Mouse (Mus musculus): ENCODE results near the gene Slc39a2.
"Not testable (repeated sequence)": the region's sequence is repeated elsewhere in the genome, so short reads cannot be mapped to it uniquely, and the experiment has no call there.

Slc39a2 gene

DNA sequence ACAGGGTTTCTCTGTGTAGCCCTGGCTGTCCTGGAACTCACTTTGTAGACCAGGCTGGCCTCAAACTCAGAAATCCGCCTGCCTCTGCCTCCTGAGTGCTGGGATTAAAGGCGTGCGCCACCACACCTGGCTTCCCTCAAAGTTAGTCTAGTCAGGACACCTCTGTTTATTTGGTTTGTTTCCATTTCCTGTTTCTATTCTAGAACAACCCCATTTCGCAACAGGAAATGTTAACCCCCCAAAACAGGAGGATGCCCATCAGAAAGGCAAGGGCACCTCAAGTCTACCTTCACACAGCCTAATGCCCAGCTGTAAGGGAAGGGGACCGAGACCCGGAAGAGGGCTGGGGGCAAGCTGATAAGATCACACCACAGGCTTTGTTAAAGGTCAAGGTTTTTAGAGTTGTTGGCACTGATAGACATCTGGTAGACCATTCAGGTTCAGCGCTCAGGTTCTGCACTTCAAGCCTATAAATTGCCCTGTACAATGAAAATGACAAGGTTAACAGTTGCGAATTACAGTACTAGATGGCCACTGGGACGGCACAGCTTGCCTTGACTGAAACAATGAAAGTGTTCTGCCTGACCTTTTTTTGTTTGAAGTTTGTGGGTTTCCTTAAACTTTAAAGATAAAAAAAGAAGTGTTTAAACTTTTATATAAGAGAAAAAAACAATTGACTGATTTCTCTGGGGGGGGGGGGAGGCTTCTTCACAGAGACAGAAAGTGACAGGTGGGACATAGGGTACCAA lies at the start of gene Slc39a2:
Gene Slc39a2, plus strand, starts transcription at position 699 of the 749 bp plus-strand sequence.
- no peak for DNase-seq (ENCODE audit: low spot score)

DNA sequence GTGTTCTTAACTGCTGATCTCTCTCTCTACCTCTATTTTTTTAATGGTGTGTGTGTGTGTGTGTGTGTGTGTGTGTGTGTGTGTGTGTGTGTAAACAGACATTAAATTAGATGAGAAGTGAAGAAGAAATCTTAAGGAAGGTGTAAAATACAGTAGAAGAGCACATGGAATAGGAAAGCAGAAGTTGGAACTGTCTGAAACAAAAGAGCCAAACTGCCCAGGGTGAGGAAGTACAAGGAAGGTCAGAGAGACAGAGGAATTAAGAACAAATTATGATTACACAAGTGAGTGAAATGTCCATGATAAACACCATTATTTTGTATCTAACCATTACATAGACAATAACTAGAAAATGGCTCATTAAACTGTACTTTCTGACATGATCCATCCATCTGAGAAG lies 48.8 kb upstream of the Slc39a2 start:
- DNase-seq (ENCODE audit: low spot score) = no peak

DNA sequence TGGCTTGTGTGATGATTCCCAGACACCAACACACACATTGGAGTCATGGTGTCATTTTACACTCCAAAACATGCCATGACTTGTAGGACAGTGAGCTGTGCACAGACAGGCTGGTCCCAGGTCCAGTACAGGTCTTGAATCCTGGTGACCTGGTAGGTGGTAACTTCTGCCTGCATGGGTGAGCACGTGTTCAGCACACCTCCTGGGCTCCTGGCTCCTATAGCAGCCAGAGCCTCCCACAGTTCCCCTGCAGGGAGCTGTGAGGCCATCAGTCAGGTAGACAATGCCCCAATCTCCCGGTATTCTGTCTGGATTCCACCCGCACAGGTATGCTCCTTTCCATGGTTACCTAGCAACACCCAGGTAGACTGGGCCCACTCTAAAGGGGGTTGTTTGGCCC lies 46.1 kb upstream of the Slc39a2 start:
- no peak for DNase-seq (ENCODE audit: low spot score)

DNA sequence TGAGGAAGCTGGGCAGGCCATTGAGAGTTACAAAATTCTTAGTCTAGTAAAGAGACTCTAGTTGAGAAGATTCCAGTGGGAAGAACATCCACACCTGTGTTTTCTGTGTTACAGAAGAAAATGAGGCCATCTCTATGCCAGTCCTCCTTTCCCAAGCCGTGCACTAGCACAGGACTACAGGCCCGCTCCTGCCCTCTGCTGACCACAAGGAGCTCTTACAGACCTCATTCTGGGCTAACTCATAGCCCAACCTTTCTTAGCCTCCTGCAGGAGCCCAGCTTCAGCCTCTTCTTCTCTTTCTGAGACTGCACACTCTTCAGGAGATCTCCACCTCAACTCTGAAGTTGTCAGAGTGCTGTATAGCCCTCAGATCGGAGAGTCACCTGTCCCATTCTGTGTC lies 41.7 kb upstream of the Slc39a2 start:
- not testable (repeated sequence) for DNase-seq (ENCODE audit: low spot score)

DNA sequence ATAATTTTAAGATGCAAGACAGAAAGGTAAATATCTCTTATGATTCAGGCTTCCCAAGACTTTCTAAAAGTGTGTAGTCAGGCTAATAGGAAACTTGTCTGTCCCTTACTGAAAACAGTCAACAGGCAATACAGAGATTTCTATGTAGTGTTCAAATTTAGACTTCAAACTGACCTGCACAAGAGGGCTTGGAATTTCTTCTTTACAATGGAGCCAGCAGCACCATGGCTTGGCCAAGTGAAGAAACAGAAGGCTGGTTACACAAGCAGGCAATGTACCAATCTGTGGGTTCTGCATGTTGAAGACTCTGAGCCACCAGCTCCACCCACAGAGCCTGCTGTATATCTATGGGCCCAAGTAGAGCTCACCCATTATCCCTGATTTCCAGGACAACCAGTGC lies 39.3 kb upstream of the Slc39a2 start, which contains the start of gene Ear6:
Gene Ear6, plus strand, starts transcription at position 301 of the 400 bp plus-strand sequence.
- DNase-seq (ENCODE audit: low spot score) = no peak

DNA sequence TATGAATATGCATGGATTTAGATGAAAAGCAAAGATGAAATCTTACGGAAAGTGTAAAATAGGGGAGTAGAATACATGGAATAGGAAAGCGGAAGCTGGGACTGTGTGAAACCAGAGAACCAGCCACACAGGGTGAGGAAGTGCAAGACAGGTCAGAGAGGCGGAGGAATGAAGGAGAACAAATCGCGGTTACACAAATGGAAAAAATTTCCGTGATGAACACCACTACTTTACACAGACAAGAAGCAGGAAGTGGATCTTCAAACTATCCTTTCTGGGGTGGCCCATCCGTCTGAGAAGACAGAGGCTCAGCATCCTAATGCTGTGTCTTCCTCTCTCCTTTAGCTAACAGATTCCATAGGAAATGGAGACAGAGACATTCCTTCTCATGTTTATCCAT lies 37.4 kb upstream of the Slc39a2 start:
- DNase-seq (ENCODE audit: low spot score) = not testable (repeated sequence)

DNA sequence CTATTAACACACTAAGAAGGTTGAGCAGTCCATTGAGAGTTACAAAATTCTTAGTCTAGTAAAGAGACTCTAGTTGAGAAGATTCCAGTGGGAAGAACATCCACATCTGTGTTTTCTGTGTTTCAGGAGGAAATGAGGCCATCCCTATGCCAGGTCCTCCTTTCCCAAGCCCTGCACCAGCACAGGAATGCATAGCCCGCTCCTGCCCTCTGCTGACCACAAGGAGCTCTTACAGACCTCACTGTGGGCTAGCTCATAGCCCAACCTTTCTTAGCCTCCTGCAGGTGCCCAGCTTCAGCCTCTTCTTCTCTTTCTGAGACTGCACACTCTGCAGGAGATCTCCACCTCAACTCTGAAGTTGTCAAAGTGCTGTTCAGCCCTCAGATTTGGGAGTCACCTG lies 29.1 kb upstream of the Slc39a2 start:
- DNase-seq (ENCODE audit: low spot score) = not testable (repeated sequence)

DNA sequence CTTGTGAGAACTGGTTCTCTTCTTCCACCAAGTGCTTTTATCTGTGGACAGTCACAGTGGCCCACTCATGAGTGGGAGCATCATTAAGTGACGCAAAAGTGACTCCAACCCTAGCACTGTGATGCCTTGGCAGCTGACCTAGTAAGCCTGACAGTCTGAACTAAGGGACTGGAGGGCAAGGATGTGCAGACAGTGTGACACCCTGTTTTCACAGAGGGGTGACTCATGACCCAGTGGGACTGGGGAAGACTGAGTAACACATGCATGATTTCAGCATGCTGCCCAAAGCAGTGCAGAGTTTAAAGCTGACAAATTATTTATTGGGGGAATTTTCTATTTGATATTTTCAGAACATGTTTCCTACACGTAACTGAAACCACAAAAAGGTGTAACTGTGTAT lies 21.9 kb upstream of the Slc39a2 start:
- no peak for DNase-seq (ENCODE audit: low spot score)

DNA sequence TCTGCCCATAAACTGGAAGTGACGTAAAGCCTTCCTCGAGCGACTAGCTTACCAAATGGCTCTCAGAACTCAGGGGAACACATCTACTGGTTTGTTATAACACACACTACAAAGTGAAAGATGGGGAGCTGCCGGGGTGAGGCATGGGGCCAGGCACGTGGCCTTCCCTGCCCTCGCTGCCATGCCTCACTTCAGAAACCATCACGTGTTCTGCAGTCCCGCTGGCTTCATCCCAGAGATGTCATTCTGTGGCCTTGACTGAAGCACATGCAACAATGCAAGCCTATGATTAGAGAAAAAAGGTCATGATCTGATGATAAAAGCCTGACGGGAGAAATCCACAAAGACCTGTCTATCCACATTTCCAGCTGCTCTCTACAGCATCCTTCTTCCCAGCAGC lies 20.9 kb upstream of the Slc39a2 start:
- no peak for DNase-seq (ENCODE audit: low spot score)

DNA sequence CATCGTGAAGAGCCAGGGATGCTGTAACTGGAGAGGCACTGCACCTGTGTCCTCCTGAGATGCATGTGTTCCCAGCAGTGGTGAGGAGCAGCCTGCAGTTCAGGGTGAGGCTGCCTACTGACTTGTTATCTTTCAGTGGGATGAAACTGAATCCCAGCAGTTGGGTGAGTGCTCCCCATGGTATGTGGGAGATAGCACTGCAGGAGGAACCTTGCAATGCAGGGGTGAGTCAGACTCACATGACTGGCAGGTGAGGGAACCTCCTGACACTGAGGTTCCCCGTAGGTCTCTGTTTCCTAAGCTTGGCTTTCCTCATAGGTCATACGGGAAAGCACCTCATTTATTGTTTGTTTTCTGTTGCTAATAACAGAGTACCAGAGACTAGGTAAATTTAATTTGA lies 15.2 kb upstream of the Slc39a2 start:
- no peak for DNase-seq (ENCODE audit: low spot score)

DNA sequence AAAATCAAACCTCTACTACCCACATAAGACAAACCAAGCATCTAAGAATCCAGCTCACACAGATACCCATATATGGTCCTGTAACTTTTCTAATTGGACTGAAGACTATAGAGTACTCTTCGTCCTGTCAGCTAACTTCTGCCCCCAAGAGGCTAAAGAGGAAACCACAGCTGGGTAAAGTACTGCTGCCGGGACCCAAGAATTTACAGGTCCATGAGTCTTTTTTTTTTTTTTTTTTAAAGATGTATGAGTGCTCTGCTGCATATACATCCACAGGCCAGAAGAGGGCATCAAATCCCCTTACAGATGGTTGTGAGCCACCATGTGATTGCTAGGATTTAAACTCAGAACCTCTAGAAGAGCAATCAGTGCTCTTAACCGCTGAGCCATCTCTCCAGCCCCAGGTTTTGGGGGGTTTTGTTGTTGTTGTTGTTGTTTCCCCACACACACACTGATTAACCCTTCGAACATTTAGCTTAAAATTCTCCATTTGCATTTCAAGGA lies 9.1 kb upstream of the Slc39a2 start:
- peak; percentile 62 for DNase-seq (ENCODE audit: low spot score)

DNA sequence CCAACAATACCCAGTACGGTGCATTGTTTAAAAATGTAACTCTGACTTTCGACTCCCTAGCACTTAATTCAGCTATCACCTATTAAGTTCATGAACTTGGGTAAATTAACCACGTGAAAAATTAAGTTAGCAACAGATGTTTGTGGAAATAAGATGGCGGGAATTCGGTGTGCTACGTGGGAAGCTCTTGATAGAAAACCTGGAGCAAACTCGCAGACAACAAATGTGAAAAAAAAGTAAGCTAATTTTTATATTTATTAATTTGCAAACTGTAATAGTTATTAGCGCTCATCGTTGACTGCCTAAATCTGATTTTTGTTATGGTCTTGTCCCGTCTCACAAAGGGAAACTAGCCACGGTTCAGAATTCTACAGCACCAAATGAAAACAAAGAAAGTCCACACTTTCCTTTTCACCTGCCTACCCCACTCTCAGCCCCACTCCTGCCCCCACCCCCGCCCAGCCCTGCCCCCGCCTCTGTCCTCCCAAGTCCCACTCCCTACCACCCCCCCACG lies 8.6 kb upstream of the Slc39a2 start:
- no peak for DNase-seq (ENCODE audit: low spot score)

DNA sequence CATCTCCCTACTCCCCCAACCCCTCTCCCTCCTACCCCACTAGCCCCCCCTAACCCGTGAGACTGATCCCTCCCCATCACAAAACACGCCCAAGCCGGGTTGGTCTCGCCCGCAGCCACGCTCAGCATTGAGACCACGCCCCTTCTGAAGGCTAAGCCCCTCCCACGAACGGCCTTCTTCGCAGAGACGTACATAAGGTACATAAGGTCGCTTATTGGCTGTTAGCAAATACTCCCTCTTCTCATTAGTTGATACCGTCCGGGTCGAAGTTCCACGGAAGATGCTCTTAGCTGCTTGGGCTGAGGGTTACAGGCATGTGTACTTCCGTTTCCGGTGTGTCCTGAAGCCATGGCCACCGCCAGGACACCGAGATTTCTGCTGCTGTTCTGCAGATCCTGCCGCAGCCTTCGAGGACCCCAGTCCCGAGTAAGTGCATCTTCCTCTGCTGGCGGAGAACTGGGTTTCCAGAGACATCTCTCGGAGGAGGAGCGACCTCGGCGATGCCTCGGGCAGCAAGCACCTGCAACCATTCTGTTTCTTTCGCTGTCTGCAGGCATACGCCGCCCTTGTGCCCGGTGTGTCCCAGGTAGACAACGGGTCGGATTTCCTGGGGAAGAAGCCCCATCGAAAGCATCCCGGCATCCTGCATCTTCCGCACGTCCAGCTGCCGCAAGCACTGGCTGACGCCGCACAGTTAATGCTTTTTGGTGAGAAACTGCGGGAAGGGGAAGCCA lies 7.9 kb upstream of the Slc39a2 start, which contains the start of gene Mettl17:
Gene Mettl17, plus strand, starts transcription at position 245 of the 734 bp plus-strand sequence.
- DNase-seq (ENCODE audit: low spot score) = peak; percentile 89

DNA sequence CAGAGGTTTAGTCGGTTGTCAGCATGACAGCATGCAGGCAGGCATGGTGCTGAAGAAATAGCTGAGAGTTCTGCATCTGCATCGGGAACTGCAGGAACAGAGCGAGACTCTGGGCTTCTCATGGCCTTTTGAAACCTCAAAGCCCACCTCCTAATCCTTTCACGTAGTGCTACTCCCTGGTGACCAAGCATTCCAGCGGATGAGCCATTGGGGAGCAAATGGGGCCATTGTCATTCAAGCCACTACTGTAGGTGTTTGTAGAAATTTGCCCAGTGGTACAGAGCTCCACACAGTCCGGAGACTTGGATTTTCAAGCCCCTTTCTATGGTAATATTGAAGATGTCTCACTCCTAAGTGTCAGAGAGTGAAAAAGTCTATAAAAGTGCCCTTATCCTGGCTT lies 6.6 kb upstream of the Slc39a2 start:
- no peak for DNase-seq (ENCODE audit: low spot score)

DNA sequence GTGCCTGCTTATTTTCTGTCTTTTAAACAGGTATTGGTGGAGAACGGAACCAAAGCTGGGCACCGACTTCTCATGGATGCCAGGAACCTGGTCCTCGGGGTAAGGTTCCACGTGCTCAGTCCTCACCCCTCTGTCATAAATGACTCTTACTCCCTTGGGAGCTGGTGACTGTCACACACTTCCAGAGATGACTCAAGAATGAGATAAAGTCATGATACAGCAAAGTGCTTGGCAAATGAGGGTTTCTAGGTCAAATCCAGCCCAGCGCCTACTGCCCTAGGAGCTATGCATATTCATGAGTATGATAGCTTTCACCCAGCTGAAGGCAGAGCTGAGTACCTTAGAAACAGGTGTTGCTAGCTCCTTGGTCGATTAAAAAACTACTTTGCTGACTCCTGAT lies 2.9 kb upstream of the Slc39a2 start:
- no peak for DNase-seq (ENCODE audit: low spot score)

DNA sequence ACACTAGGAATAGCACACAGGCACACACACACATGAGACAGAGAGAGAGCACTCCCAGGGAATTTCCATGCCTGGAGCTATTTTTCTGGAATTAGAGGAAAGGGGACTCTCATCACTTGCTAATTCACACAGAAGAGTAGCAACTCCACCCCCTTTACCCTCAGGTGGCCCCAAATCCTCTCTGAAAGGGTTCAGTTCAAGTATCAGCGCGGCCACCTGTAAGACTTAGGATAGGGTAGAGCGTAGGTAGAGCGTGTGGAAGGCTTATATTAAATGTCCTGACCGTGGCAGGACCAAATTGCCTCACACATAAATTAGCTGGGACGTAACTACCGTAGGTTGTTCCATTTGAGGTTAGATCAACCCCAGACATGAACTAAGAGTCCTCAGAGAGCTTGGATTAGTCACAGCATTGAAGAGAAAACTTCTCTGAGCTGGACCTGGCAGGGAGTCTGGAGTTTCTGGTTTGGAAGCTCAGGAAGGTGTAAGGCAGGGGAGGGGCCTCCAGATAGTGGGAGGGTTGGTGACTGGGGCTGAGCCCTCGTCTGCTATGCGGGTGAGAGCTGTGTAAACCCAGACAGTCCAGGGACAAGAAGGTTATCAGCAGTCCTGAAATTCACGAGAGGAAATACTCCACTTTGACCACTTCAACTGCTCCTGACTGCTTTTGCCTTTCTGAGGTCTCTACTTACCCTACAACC lies 555 bp downstream of the Slc39a2 start:
- no peak for DNase-seq (ENCODE audit: low spot score)

DNA sequence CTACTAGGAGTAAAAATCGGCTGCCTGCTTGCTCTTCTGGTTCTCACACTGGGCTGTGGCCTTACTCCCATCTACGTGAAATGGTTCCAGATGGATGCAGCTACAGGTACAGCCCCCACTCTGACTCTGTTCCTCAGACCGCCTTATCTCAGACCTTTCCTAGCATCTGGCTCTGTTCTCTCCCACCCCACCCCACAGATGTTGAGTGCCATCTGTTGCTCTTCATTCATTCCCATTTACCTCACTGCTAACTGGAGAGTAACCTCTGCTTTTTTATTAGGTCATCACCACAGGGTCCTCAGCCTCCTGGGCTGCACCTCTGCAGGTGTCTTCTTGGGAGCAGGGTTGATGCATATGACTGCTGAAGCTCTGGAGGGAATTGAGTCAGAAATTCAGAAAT lies 1.1 kb downstream of the Slc39a2 start:
- DNase-seq (ENCODE audit: low spot score) = no peak

DNA sequence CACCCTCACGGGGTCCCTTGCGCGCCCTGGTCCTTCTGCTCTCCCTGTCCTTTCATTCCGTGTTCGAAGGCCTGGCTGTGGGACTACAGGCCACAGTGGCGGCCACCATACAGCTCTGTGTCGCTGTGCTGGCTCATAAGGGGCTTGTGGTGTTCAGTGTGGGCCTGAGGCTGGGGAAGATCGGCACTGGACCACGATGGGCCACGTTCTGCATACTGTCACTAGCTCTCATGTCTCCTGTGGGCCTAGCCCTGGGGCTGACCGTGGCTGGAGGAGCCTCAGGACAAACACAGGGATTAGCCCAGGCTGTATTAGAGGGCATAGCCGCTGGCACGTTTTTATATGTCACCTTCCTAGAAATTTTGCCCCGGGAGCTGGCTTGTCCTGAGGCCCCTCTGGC lies 2.4 kb downstream of the Slc39a2 start:
- DNase-seq (ENCODE audit: low spot score) = no peak

DNA sequence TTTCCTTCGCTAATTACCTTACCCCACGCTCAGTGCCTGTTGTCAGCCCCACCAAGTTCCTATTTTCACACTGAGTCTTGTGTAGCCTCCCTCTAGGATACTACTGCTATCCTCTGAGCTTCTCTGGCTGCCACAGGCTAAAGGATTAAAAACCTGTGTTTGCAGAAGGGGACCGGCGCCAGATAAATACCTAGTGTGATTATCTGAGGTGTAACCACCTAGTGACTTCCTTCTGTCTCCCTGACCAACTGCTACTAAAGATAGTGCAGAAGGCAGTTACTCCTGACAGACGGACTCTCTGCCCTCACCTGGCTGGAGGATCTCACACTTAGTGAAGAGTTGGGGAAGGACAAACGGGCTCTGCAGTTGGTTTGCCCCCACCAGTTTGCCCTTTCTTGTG lies 3.3 kb downstream of the Slc39a2 start:
- no peak for DNase-seq (ENCODE audit: low spot score)

DNA sequence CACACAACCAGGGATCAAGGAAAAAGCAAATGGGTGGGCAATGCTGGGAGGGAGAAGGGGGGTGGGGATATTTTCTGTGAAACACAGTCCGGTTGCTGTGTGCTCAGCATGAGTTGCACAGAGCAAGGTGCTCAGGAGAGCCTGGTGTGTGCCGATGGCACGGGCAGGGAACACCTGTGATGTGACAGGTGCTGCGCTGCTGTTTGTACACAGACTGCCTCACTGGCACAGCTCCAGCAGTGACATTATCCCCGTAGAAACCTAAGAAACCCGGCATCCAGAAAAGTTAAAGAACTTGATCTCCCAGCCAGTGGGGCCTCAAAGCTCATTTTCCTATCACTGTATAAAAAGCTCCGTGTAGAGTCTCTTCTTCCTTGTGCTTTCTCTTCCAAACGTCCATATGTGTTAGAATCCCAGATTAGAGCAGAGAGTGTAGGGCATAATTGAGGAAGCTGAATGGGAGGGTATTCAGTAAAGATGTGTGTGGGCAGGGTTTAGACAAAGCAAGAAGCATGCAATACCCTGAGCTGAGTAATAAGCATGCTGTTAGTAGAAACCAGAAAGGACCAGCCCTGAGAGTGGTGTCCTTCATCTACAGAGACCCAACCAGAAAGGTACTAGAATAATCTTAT lies 4.0 kb downstream of the Slc39a2 start:
- DNase-seq (ENCODE audit: low spot score) = no peak

DNA sequence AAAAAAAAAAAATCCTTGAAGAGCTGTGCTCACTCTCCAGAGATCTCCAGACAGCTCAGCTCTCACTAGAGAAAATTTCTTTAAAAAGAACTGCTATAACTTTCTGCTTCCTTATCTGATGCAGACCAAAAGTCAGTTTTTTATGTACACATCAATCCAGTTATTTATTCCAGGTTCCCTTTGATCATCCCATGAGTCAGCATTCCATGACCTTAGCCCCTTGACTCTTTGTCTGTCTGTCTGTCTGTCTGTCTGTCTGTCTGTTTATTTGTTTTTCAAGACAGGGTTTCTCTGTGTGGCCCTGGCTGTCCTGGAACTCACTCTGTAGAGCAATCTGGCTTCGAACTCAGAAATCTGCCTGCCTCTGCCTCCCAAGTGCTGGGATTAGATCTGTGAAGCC lies 6.7 kb downstream of the Slc39a2 start:
- no peak for DNase-seq (ENCODE audit: low spot score)

Measured in urinary bladder, postnatal 25 days (tissue).